7 mouse cellular contexts compared by ENCODE assay signal in genomic region chr9:79714471-79715045, GRCm38 (mm10). TPM values are rescaled to one million over a fixed set of nuclear protein-coding genes. Genes with fewer than 3 reads are reported as not detected.
DNase-seq lines count a peak whose midpoint lies in the region; ATAC-seq lines count a peak whose summit lies in the region.

No protein-coding gene starts in this region.

- 17% methylated on average over 16 of the region's 16 CpGs for WGBS in intestine, embryonic 14.5 days
- WGBS in liver, embryonic 12.5 days (ENCODE audit: insufficient replicate concordance), result 12% methylated on average over 16 of the region's 16 CpGs
- WGBS in neural tube, embryonic 11.5 days, result 7% methylated on average over 16 of the region's 16 CpGs

- no peak for ATAC-seq in intestine, embryonic 14.5 days (replicated peaks; ENCODE audit: low FRiP score, low TSS enrichment, low read depth)
- 0 out of 2 replicates have a peak, but pooled peaks have one; percentile 15 for ATAC-seq in liver, embryonic 12.5 days
- peak; percentile 25; the same call in 1 of the 2 replicates for ATAC-seq in neural tube, embryonic 11.5 days (ENCODE audit: insufficient read depth, low FRiP score, low TSS enrichment)

- no peaks in the 10 kb centered on the region for H3K36me3 ChIP-seq in intestine, embryonic 14.5 days (ENCODE audit: control insufficient read depth, insufficient read depth, low read length)
- H3K36me3 ChIP-seq in liver, embryonic 12.5 days, result no peaks in the 10 kb centered on the region
- H3K36me3 ChIP-seq in neural tube, embryonic 11.5 days (ENCODE audit: control insufficient read depth, insufficient read depth, low read length), result no peaks in the 10 kb centered on the region

- no peaks in the 10 kb centered on the region for H3K9me3 ChIP-seq in intestine, embryonic 14.5 days (ENCODE audit: control insufficient read depth, low read length)
- no peaks in the 10 kb centered on the region for H3K9me3 ChIP-seq in liver, embryonic 12.5 days (replicated peaks)
- no peaks in the 10 kb centered on the region for H3K9me3 ChIP-seq in neural tube, embryonic 11.5 days (ENCODE audit: control insufficient read depth, low read length)

- H3K4me1 ChIP-seq in intestine, embryonic 14.5 days (replicated peaks; ENCODE audit: control insufficient read depth, insufficient read depth, low read length), result peaks cover 18% of the 10 kb centered on the region
- no peaks in the 10 kb centered on the region for H3K4me1 ChIP-seq in liver, embryonic 12.5 days
- peaks cover 15% of the 10 kb centered on the region; the same call in 1 of the 2 replicates for H3K4me1 ChIP-seq in neural tube, embryonic 11.5 days (ENCODE audit: control insufficient read depth, insufficient read depth, low read length)

- DNase-seq in adrenal gland, adult (ENCODE audit: inconsistent age in 2 of 2, low spot score in 1 of 2), result peak; percentile 55 to 82
- peak; percentile 25 for DNase-seq in cerebellum, adult 9-11 months
- DNase-seq in gastrocnemius, postnatal 25 days, result peak; percentile 51
- peak; percentile 75 for DNase-seq in intestine, embryonic 14.5 days (ENCODE audit: low spot score)
- peak; percentile 66 for DNase-seq in neural tube, embryonic 11.5 days (ENCODE audit: low spot score)
- DNase-seq in frontal cortex, postnatal 25 days (ENCODE audit: low spot score in 2 of 2), result no peak

- no peak overlapping the region for H3K9ac ChIP-seq in intestine, embryonic 14.5 days (ENCODE audit: low read length)
- H3K9ac ChIP-seq in liver, embryonic 12.5 days, result no peak overlapping the region
- peak overlapping the region; percentile 22; the same call in 1 of the 2 replicates for H3K9ac ChIP-seq in neural tube, embryonic 11.5 days (ENCODE audit: low read length)

- H3K27me3 ChIP-seq in intestine, embryonic 14.5 days (replicated peaks; ENCODE audit: control insufficient read depth, insufficient read depth, low read length), result peaks cover 9% of the 10 kb centered on the region; the same call in 1 of the 2 replicates
- peaks cover 44% of the 10 kb centered on the region for H3K27me3 ChIP-seq in liver, embryonic 12.5 days (replicated peaks)
- peaks cover 15% of the 10 kb centered on the region for H3K27me3 ChIP-seq in neural tube, embryonic 11.5 days (ENCODE audit: control insufficient read depth, insufficient read depth, low read length)

- H3K27ac ChIP-seq in intestine, embryonic 14.5 days (ENCODE audit: low read depth), result no peak overlapping the region
- H3K27ac ChIP-seq in liver, embryonic 12.5 days, result no peak overlapping the region
- no peak overlapping the region for H3K27ac ChIP-seq in neural tube, embryonic 11.5 days (ENCODE audit: low read depth, low read length)

- no peak overlapping the region for H3K4me3 ChIP-seq in intestine, embryonic 14.5 days (ENCODE audit: low read depth, low read length)
- H3K4me3 ChIP-seq in liver, embryonic 12.5 days, result peak overlapping the region; percentile 27
- H3K4me3 ChIP-seq in neural tube, embryonic 11.5 days (ENCODE audit: low read depth, low read length), result no peak overlapping the region; the same call in 1 of the 2 replicates

- H3K4me2 ChIP-seq in intestine, embryonic 14.5 days (ENCODE audit: low read length), result peak overlapping the region; percentile 48
- peak overlapping the region; percentile 53 for H3K4me2 ChIP-seq in liver, embryonic 12.5 days
- peak overlapping the region; percentile 32 for H3K4me2 ChIP-seq in neural tube, embryonic 11.5 days (ENCODE audit: low read depth)

RNA-seq across cellular contexts. Expression of gene Col12a1, which starts 4.1 kb away (rescaled TPM):
- total RNA-seq in gastrocnemius, postnatal 25 days (2021), result 10 to 100 TPM in 1 of 2 experiments, 1 to 10 TPM in 1; 8.8 to 20.8 TPM
- 62.8 and 64.4 TPM in 2 replicates for polyA plus RNA-seq in intestine, embryonic 14.5 days (2014; fragmentation: Nextera tagmentation; extraction: Ambion mirVana)
- 1.4 and 1.7 TPM in 2 replicates for polyA plus RNA-seq in liver, embryonic 12.5 days (2016; fragmentation: Nextera tagmentation; extraction: Ambion mirVana)
- polyA plus RNA-seq in neural tube, embryonic 11.5 days (2014; fragmentation: Nextera tagmentation; extraction: Ambion mirVana), result 19.9 and 24.2 TPM in 2 replicates

RNA-seq across cellular contexts. Expression of gene Cox7a2, which starts 45.1 kb away (rescaled TPM):
- total RNA-seq in gastrocnemius, postnatal 25 days (2021), result 100 to 1,000 TPM; 398 to 435 TPM
- 747 and 830 TPM in 2 replicates for polyA plus RNA-seq in intestine, embryonic 14.5 days (2014; fragmentation: Nextera tagmentation; extraction: Ambion mirVana)
- polyA plus RNA-seq in liver, embryonic 12.5 days (2016; fragmentation: Nextera tagmentation; extraction: Ambion mirVana), result 538 and 572 TPM in 2 replicates
- 635 and 646 TPM in 2 replicates for polyA plus RNA-seq in neural tube, embryonic 11.5 days (2014; fragmentation: Nextera tagmentation; extraction: Ambion mirVana)

Comparison
In these comparisons a context has a peak if more than half of its experiments do, and no peak if none do; other contexts are left out.
1. DNase-seq: peak in adrenal gland, adult (2 of 2), cerebellum, adult 9-11 months (single experiment), gastrocnemius, postnatal 25 days (single experiment), intestine, embryonic 14.5 days (single experiment) and neural tube, embryonic 11.5 days (single experiment); none in frontal cortex, postnatal 25 days (0 of 2).
2. Peak in every context shown above with its lines, with median percentiles within 50 percentile points of each other: H3K4me2 ChIP-seq.